Comparison of ENCODE assay signal across 8 mouse cellular contexts in the genomic region with DNA sequence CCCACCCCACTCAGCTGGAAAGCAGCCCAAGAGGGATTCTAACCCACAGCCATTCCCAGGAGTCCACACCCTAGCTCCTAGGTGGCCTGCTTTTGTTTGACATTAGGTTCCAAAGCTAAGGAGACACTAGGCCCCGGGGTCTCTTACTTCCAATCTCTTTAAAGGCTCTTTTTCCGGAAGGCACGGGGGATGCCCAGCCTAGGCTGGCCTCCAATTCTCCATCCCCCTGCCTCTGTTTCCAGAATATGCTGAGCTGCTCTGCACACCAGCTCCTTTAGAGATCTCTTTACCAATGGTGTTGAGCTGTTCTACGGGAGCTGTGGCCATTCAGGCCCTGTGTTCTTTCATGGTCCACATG. TPM values are rescaled to one million over a fixed set of nuclear protein-coding genes. Genes with fewer than 3 reads are reported as not detected.
DNase-seq lines count a peak whose midpoint lies in the region; ATAC-seq and TF ChIP-seq lines count a peak whose summit lies in the region.

No protein-coding gene starts in this region.

- DNase-seq in heart, adult 11 months = peak; percentile 91
- no peak for DNase-seq in heart, postnatal 4 days
- no peak for DNase-seq in CH12.LX (ENCODE audit: extremely low read depth)
- DNase-seq in liver, postnatal 0 days = no peak
- DNase-seq in right cerebral cortex, postnatal 36 days (ENCODE audit: low spot score in 2 of 2) = no peak
- no peak for DNase-seq in cerebellum, postnatal 4 days (ENCODE audit: low spot score in 2 of 2)
- no peak for DNase-seq in ovary, postnatal 36 days (ENCODE audit: low spot score)

- H3K79me2 ChIP-seq in CH12.LX (replicated peaks; ENCODE audit: control insufficient read depth, extremely low read depth, insufficient read depth, poor library complexity, severe bottlenecking) = no peaks in the 10 kb centered on the region

- peak overlapping the region in 2 of 3 experiments; percentile 61 to 87 for H3K4me3 ChIP-seq in CH12.LX (replicated peaks in 1 of 3; ENCODE audit: low read depth in 2 of 3, low read length in 2 of 3, poor library complexity in 1 of 3)
- H3K4me3 ChIP-seq in heart, embryonic 16.5 days (ENCODE audit: low read length) = peak overlapping the region; percentile 73
- H3K4me3 ChIP-seq in liver, postnatal 0 days (ENCODE audit: low read depth, low read length) = peak overlapping the region; percentile 78

- no peak overlapping the region; the same call in 1 of the 2 replicates for H3K4me2 ChIP-seq in CH12.LX (ENCODE audit: insufficient read depth, low read depth, poor library complexity, severe bottlenecking)
- H3K4me2 ChIP-seq in heart, embryonic 16.5 days (ENCODE audit: low read depth, low read length) = peak overlapping the region; percentile 94
- H3K4me2 ChIP-seq in liver, postnatal 0 days (ENCODE audit: low read depth, low read length) = peak overlapping the region; percentile 95

- no peak for TF ChIP-seq CTCF in CH12.LX (conservative IDR thresholded peaks at IDR 0.05 in 1 of 2, IDR thresholded peaks at IDR 0.05 in 1 of 2; ENCODE audit: low read depth in 2 of 2, low read length in 2 of 2)
- TF ChIP-seq CTCF in liver, postnatal 0 days (IDR thresholded peaks at IDR 0.05; ENCODE audit: low read depth) = no peak

- no peak overlapping the region for H3K9ac ChIP-seq in CH12.LX (ENCODE audit: insufficient read depth, low read depth)
- H3K9ac ChIP-seq in heart, embryonic 16.5 days (ENCODE audit: low read length) = no peak overlapping the region; the same call in 1 of the 2 replicates
- peak overlapping the region; percentile 84 for H3K9ac ChIP-seq in liver, postnatal 0 days (replicated peaks)

- in situ Hi-C loops in CH12.LX (cut with MboI; ENCODE audit: low pct_ligation_motif_present, low pct_unique_long_range_greater_than_20kb, low sequenced_read_pairs) = no loop called here

- TF ChIP-seq RAD21 in CH12.LX (IDR thresholded peaks at IDR 0.05; ENCODE audit: low read depth, low read length) = no peak

- WGBS in heart, embryonic 16.5 days = 77% methylated on average over 4 of the region's 4 CpGs
- WGBS in liver, postnatal 0 days (ENCODE audit: insufficient replicate concordance) = 68% methylated on average over 4 of the region's 4 CpGs

- H3K27me3 ChIP-seq in CH12.LX (replicated peaks) = no peaks in the 10 kb centered on the region
- H3K27me3 ChIP-seq in heart, embryonic 16.5 days (ENCODE audit: control insufficient read depth, insufficient read depth, low read length) = no peaks in the 10 kb centered on the region
- H3K27me3 ChIP-seq in liver, postnatal 0 days (ENCODE audit: insufficient read depth, low read length) = no peaks in the 10 kb centered on the region; the same call in 1 of the 2 replicates

- TF ChIP-seq POLR2A in CH12.LX (IDR thresholded peaks at IDR 0.05; ENCODE audit: low read depth, low read length) = no peak

- no peak for TF ChIP-seq EP300 in CH12.LX (IDR thresholded peaks at IDR 0.05; ENCODE audit: low read length)
- TF ChIP-seq EP300 in liver, postnatal 0 days (IDR thresholded peaks at IDR 0.05; ENCODE audit: low read depth) = no peak

- ATAC-seq in heart, embryonic 16.5 days (replicated peaks; ENCODE audit: extremely low read depth, insufficient read depth, low FRiP score) = no peak
- ATAC-seq in liver, postnatal 0 days = no peak

- peaks cover under 1 to 44% of the 10 kb centered on the region in 2 experiments for H3K36me3 ChIP-seq in CH12.LX (replicated peaks in 1 of 2; ENCODE audit: control insufficient read depth in 1 of 2, insufficient read depth in 1 of 2, low read length in 1 of 2)
- H3K36me3 ChIP-seq in heart, embryonic 16.5 days (ENCODE audit: control insufficient read depth, insufficient read depth) = no peaks in the 10 kb centered on the region
- no peaks in the 10 kb centered on the region; the same call in 1 of the 2 replicates for H3K36me3 ChIP-seq in liver, postnatal 0 days (replicated peaks; ENCODE audit: insufficient read depth, low read length)

- no peaks in the 10 kb centered on the region for H3K9me3 ChIP-seq in CH12.LX (replicated peaks; ENCODE audit: low read length)
- no peaks in the 10 kb centered on the region for H3K9me3 ChIP-seq in heart, embryonic 16.5 days (replicated peaks; ENCODE audit: control insufficient read depth, low read length)
- no peaks in the 10 kb centered on the region for H3K9me3 ChIP-seq in liver, postnatal 0 days (ENCODE audit: low read length)

- H3K4me1 ChIP-seq in CH12.LX (ENCODE audit: control insufficient read depth in 1 of 2, insufficient read depth in 2 of 2) = peaks cover 3 to 61% of the 10 kb centered on the region in 2 experiments; a peak in 3 of 4 replicates
- peaks cover 11% of the 10 kb centered on the region for H3K4me1 ChIP-seq in heart, embryonic 16.5 days (ENCODE audit: control insufficient read depth, insufficient read depth, low read length)
- H3K4me1 ChIP-seq in liver, postnatal 0 days (ENCODE audit: insufficient read depth) = peaks cover 36% of the 10 kb centered on the region

- no peak overlapping the region for H3K27ac ChIP-seq in CH12.LX (ENCODE audit: insufficient read depth, low read depth)
- H3K27ac ChIP-seq in heart, embryonic 16.5 days (ENCODE audit: low read length) = no peak overlapping the region
- H3K27ac ChIP-seq in liver, postnatal 0 days (ENCODE audit: low read depth) = peak overlapping the region; percentile 82

- dilution Hi-C loops in CH12.LX (cut with MboI; ENCODE audit: extremely low pct_ligation_motif_present, extremely low pct_unique_long_range_greater_than_20kb, low sequenced_read_pairs) = no loop called here

TF ChIP-seq in CH12.LX, 34 proteins besides CTCF, POLR2A, EP300 and RAD21:
- TF ChIP-seq MAZ (IDR thresholded peaks at IDR 0.05; ENCODE audit: low read depth, low read length) (no peak), ZKSCAN1 (IDR thresholded peaks at IDR 0.05; ENCODE audit: borderline replicate concordance, low read depth, low read length) (no peak)

RNA-seq across cellular contexts. Expression of a gene that starts 1.4 kb away (rescaled TPM):
- total RNA-seq in heart, postnatal 4 days (2021) = 10 to 100 TPM; 51.5 to 56.0 TPM
- 59.6 and 69.1 TPM in 2 replicates for total RNA-seq in CH12.LX (2012; rRNA removed)
- 135 and 139 TPM in 2 replicates for total RNA-seq in CH12.LX (2014; rRNA removed)
- polyA plus RNA-seq in CH12.LX (2012; ENCODE audit: insufficient read length, low read depth) = 349 and 375 TPM in 2 replicates
- polyA plus RNA-seq in heart, embryonic 16.5 days (2015; fragmentation: Nextera tagmentation; extraction: Ambion mirVana) = 34.3 and 56.1 TPM in 2 replicates
- 28.5 and 28.8 TPM in 2 replicates for polyA plus RNA-seq in liver, postnatal 0 days (2015; fragmentation: Nextera tagmentation; extraction: Ambion mirVana)

RNA-seq across cellular contexts. Expression of a gene that starts 23.1 kb away (rescaled TPM):
- 1 to 10 TPM; 4.7 to 4.8 TPM for total RNA-seq in heart, postnatal 4 days (2021)
- total RNA-seq in CH12.LX (2012; rRNA removed) (5.2 and 7.9 TPM in 2 replicates), CH12.LX (2014; rRNA removed) (3.0 and 3.4 TPM in 2 replicates)
- polyA plus RNA-seq in CH12.LX (2012; ENCODE audit: insufficient read length, low read depth) = 3.1 and 3.8 TPM in 2 replicates
- 10.8 and 11.4 TPM in 2 replicates for polyA plus RNA-seq in heart, embryonic 16.5 days (2015; fragmentation: Nextera tagmentation; extraction: Ambion mirVana)
- 4.3 and 4.9 TPM in 2 replicates for polyA plus RNA-seq in liver, postnatal 0 days (2015; fragmentation: Nextera tagmentation; extraction: Ambion mirVana)
